Mouse (Mus musculus) heart, embryonic 15.5 days (tissue): Measurements from ENCODE around the gene Lamc2. TPM values are rescaled to one million over a fixed set of nuclear protein-coding genes. Genes with fewer than 3 reads are reported as not detected.

Experiments
- ATAC-seq: fragments of 200-750 bp; cut with Nextera tagmentation; replicated peaks from 2 replicates; pipeline ENCODE4 v1.8.0; 2017; ENCODE audit warnings: low read depth, moderate TSS enrichment; ENCODE audit not compliant: insufficient number of reproducible peaks, insufficient read depth, low FRiP score
- H3K27ac ChIP-seq: fragments of 300-500 bp; sonication (generic); 2 replicates; pipeline ENCODE4 v1.5.1; 2015; ENCODE audit warnings: mild to moderate bottlenecking, inconsistent platforms
- H3K27me3 ChIP-seq: fragments of 300-500 bp; sonication (generic); 2 replicates; pipeline ENCODE4 v1.6.1; 2015; ENCODE audit warnings: inconsistent platforms
- H3K36me3 ChIP-seq: fragments of 300-500 bp; sonication (generic); 2 replicates; pipeline ENCODE4 v1.6.1; 2015; ENCODE audit warnings: mild to moderate bottlenecking, inconsistent platforms
- H3K4me1 ChIP-seq: fragments of 300-500 bp; sonication (generic); replicated peaks from 2 replicates; pipeline ENCODE4 v1.6.1; 2015; ENCODE audit warnings: inconsistent platforms
- H3K4me2 ChIP-seq: fragments of 300-500 bp; sonication (generic); 2 replicates; pipeline ENCODE4 v1.6.1; 2015; ENCODE audit warnings: inconsistent platforms, mild to moderate bottlenecking, moderate library complexity
- H3K4me3 ChIP-seq: fragments of 300-500 bp; sonication (generic); 2 replicates; pipeline ENCODE4 v1.5.1; 2015; ENCODE audit warnings: mild to moderate bottlenecking, inconsistent platforms
- H3K9ac ChIP-seq: fragments of 300-500 bp; sonication (generic); 2 replicates; pipeline ENCODE4 v1.6.1; 2015; ENCODE audit warnings: mild to moderate bottlenecking, inconsistent platforms
- H3K9me3 ChIP-seq: fragments of 300-500 bp; sonication (generic); replicated peaks from 2 replicates; pipeline ENCODE4 v1.6.1; 2016; ENCODE audit warnings: inconsistent platforms
- WGBS: fragments of 180-500 bp; shearing (Covaris S2); methylation state at CpG from one replicate; pipeline ENCODE4 v1.1.7; 2015; ENCODE audit warnings: mixed read lengths; 5-methylcytosine and 5-hydroxymethylcytosine counted together
- polyA plus RNA-seq: library from polyadenylated mRNA; unstranded; fragments of >200 nt; fragmentation: Nextera tagmentation; extraction: Ambion mirVana; gene quantifications from 2 replicates; pipeline ENCODE4 v1.2.1, GENCODE M21; 2015

Gene Lamc2
- polyA plus RNA-seq, 1 experiment from 2014 or later = 7.8 TPM

DNA sequence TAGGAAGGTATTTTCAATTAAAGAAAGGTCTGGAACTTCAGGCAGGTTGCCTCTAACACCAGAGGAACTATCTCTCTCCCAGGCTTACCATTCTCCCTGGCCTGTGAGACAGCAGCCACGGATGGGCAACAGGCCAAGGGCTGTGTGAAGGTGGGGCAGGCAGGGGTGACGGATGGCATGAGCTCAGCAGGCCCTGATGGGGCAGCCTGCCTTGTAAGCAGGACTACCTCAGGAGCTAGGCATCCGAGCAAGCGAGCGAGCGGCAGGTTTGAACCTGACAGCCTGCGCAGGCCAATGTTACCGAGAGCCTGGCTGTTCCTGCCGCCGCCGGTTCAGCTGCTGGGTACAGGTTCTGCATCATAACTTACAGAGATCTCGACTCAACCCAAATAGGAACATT, 11.4 kb downstream of the Lamc2 start:
- ATAC-seq = peak; percentile 82
- 33% methylated on average over 12 of the region's 12 CpGs for WGBS
- H3K36me3 ChIP-seq = no peaks in the 10 kb centered on the region
- H3K27ac ChIP-seq = peak overlapping the region; percentile 77
- H3K9ac ChIP-seq = 0 out of 2 replicates have a peak overlapping the region, but pooled peaks have one; percentile 33
- 0 out of 2 replicates have a peak overlapping the region, but pooled peaks have one; percentile 13 for H3K4me2 ChIP-seq
- no peaks in the 10 kb centered on the region for H3K9me3 ChIP-seq
- peaks cover 38% of the 10 kb centered on the region for H3K4me1 ChIP-seq
- no peaks in the 10 kb centered on the region for H3K27me3 ChIP-seq
- no peak overlapping the region for H3K4me3 ChIP-seq

GRCm38 (mm10) chr1:153173276-153173675, 13.0 kb downstream of the Lamc2 start:
- peak overlapping the region; percentile 82 for H3K27ac ChIP-seq
- H3K4me3 ChIP-seq = no peak overlapping the region
- no peaks in the 10 kb centered on the region for H3K27me3 ChIP-seq
- H3K4me2 ChIP-seq = no peak overlapping the region
- ATAC-seq = peak; percentile 75
- no peak overlapping the region for H3K9ac ChIP-seq
- no peaks in the 10 kb centered on the region for H3K9me3 ChIP-seq
- peaks cover 38% of the 10 kb centered on the region for H3K4me1 ChIP-seq
- no peaks in the 10 kb centered on the region for H3K36me3 ChIP-seq
- WGBS = 18% methylated on average over 3 of the region's 3 CpGs

DNA sequence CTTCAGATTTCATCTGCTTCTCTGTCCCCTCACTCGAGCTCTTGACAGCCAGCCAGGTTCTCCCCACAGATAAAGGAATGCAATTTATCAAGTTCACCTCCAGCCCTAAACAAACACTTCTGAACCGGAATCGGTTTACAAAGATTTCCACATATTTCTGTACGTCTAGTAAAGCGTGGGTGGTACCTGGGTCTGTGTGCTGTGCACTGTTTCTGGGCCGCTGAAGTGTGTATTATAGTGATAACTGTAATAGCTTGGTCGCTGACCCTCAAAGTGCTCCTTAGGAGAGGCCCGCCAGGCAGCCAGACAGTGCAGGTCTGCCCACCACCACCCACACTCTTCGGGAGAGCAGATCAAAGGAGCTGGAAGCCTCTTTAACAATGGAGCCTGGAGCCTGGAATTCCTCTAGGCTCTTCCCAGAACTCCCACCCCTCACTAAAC, 13.9 kb downstream of the Lamc2 start:
- no peaks in the 10 kb centered on the region for H3K36me3 ChIP-seq
- no peaks in the 10 kb centered on the region for H3K27me3 ChIP-seq
- no peak overlapping the region for H3K4me3 ChIP-seq
- 7% methylated on average over 9 of the region's 9 CpGs for WGBS
- H3K4me2 ChIP-seq = peak overlapping the region; percentile 21; the same call in 1 of the 2 replicates
- no peaks in the 10 kb centered on the region for H3K9me3 ChIP-seq
- ATAC-seq = 0 out of 2 replicates have a peak, but pooled peaks have one; percentile 36
- H3K4me1 ChIP-seq = peaks cover 38% of the 10 kb centered on the region
- H3K9ac ChIP-seq = 0 out of 2 replicates have a peak overlapping the region, but pooled peaks have one; percentile 10
- H3K27ac ChIP-seq = peak overlapping the region; percentile 82

GRCm38 (mm10) chr1:153171011-153171410, 15.2 kb downstream of the Lamc2 start:
- Histone ChIP-seq H3K9ac (no peak overlapping the region), H3K4me1 (peaks cover 38% of the 10 kb centered on the region), H3K4me2 (no peak overlapping the region), H3K4me3 (no peak overlapping the region), H3K9me3 (no peaks in the 10 kb centered on the region), H3K27me3 (no peaks in the 10 kb centered on the region), H3K36me3 (no peaks in the 10 kb centered on the region), H3K27ac (no peak overlapping the region)
- WGBS = 76% methylated on average over 10 of the region's 10 CpGs
- ATAC-seq = no peak

GRCm38 (mm10) chr1:153168293-153168692, 18.0 kb downstream of the Lamc2 start:
- H3K9me3 ChIP-seq = no peaks in the 10 kb centered on the region
- no peaks in the 10 kb centered on the region for H3K36me3 ChIP-seq
- H3K4me3 ChIP-seq = no peak overlapping the region
- 83% methylated on average over 5 of the region's 5 CpGs for WGBS
- no peak overlapping the region for H3K4me2 ChIP-seq
- no peak overlapping the region for H3K27ac ChIP-seq
- peaks cover 16% of the 10 kb centered on the region for H3K4me1 ChIP-seq
- no peak for ATAC-seq
- no peak overlapping the region for H3K9ac ChIP-seq
- H3K27me3 ChIP-seq = no peaks in the 10 kb centered on the region

GRCm38 (mm10) chr1:153163831-153164230, 22.4 kb downstream of the Lamc2 start:
- no peak overlapping the region for H3K9ac ChIP-seq
- 52% methylated on average over 3 of the region's 3 CpGs for WGBS

GRCm38 (mm10) chr1:153159137-153159536, 27.1 kb downstream of the Lamc2 start:
- no peaks in the 10 kb centered on the region for H3K36me3 ChIP-seq
- no peak for ATAC-seq
- H3K4me2 ChIP-seq = no peak overlapping the region
- H3K4me1 ChIP-seq = peaks cover 5% of the 10 kb centered on the region; the same call in 1 of the 2 replicates
- WGBS = 92% methylated on average over 4 of the region's 4 CpGs
- no peaks in the 10 kb centered on the region for H3K9me3 ChIP-seq
- H3K4me3 ChIP-seq = no peak overlapping the region
- no peak overlapping the region for H3K27ac ChIP-seq
- H3K27me3 ChIP-seq = no peaks in the 10 kb centered on the region
- H3K9ac ChIP-seq = no peak overlapping the region

More at GRCm38 (mm10) chr1:153163831-153164230, 22.4 kb downstream of the Lamc2 start:
- Histone ChIP-seq H3K4me3 (no peak overlapping the region), H3K9me3 (no peaks in the 10 kb centered on the region), H3K4me1 (no peaks in the 10 kb centered on the region), H3K27me3 (no peaks in the 10 kb centered on the region), H3K36me3 (no peaks in the 10 kb centered on the region), H3K27ac (no peak overlapping the region), H3K4me2 (no peak overlapping the region)
- no peak for ATAC-seq

DNA sequence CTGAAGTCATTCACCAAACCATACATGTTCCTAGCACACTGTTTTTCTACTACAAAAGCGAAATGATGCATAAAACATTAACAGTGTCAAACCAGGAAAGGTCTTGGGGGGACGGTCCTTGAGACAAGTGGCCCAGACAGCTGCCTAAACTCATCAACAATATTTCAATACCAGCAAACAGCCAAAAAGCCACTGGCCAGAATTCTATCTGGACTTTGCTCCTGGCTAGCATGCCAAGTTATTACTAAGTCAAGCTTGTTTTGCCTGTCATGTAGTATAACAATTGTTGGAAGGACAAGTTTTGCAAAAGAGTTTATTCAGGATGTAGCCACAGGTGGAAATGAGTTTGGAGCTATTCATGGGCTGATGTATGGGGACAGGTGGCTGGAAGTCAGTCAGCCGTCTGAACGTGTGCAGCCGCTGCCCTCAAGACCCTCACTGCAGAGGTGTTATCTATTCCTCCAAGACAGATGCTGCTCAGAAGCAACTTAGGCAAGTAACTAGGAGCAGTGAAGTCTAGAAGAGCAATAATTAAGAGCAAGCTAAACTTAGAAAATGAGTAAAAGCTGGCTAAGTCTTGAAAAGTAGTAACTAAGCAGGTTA, 29.1 kb downstream of the Lamc2 start:
- no peaks in the 10 kb centered on the region for H3K36me3 ChIP-seq
- H3K27ac ChIP-seq = no peak overlapping the region
- no peak overlapping the region for H3K9ac ChIP-seq
- peaks cover 24% of the 10 kb centered on the region for H3K4me1 ChIP-seq
- H3K4me2 ChIP-seq = no peak overlapping the region
- no peaks in the 10 kb centered on the region for H3K9me3 ChIP-seq
- no peak for ATAC-seq
- no peaks in the 10 kb centered on the region for H3K27me3 ChIP-seq
- 71% methylated on average over 5 of the region's 5 CpGs for WGBS
- no peak overlapping the region for H3K4me3 ChIP-seq

GRCm38 (mm10) chr1:153155364-153155763, 30.9 kb downstream of the Lamc2 start:
- Histone ChIP-seq H3K9ac (no peak overlapping the region), H3K4me3 (no peak overlapping the region), H3K9me3 (no peaks in the 10 kb centered on the region), H3K4me2 (no peak overlapping the region), H3K4me1 (peaks cover 25% of the 10 kb centered on the region), H3K27me3 (no peaks in the 10 kb centered on the region), H3K36me3 (peaks cover 1% of the 10 kb centered on the region; the same call in 1 of the 2 replicates), H3K27ac (no peak overlapping the region)
- 44% methylated on average over 8 of the region's 8 CpGs for WGBS
- no peak for ATAC-seq

GRCm38 (mm10) chr1:153153619-153154137, 32.6 kb downstream of the Lamc2 start:
- WGBS = 63% methylated on average over 10 of the region's 10 CpGs
- Histone ChIP-seq H3K4me3 (no peak overlapping the region), H3K36me3 (peaks cover 3% of the 10 kb centered on the region; the same call in 1 of the 2 replicates), H3K4me1 (peaks cover 25% of the 10 kb centered on the region), H3K9ac (no peak overlapping the region), H3K9me3 (no peaks in the 10 kb centered on the region), H3K27me3 (no peaks in the 10 kb centered on the region), H3K4me2 (no peak overlapping the region), H3K27ac (peak overlapping the region; percentile 61; the same call in 1 of the 2 replicates)
- no peak; the same call in 1 of the 2 replicates for ATAC-seq

DNA sequence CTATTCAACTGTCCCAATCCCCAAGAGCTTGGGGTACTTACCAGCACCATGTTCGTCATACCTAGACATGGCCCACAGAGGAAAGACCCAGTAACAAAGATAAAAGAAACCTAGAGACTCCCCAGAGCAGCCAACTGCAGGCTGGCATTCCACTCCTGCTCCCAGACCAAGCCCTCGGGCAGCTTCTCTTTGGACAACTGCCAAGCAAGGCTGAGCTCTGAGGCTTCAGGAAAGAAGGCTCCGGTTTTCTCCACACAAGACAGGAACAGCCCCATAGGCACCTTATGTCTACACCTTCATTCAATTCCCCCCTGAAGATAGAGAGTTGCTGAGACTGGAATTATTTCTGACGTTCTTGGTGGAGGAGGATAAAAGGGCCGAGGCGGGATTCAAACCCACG, 33.7 kb downstream of the Lamc2 start:
- Histone ChIP-seq H3K4me1 (peaks cover 25% of the 10 kb centered on the region), H3K9me3 (no peaks in the 10 kb centered on the region), H3K9ac (no peak overlapping the region), H3K36me3 (peaks cover 3% of the 10 kb centered on the region; the same call in 1 of the 2 replicates), H3K27me3 (no peaks in the 10 kb centered on the region), H3K4me2 (no peak overlapping the region), H3K4me3 (no peak overlapping the region), H3K27ac (peak overlapping the region; percentile 43)
- 53% methylated on average over 7 of the region's 7 CpGs for WGBS
- no peak for ATAC-seq
